Mouse (Mus musculus) layer of hippocampus, postnatal 10 days (tissue): ENCODE data around the gene Hspa5. TPM values are rescaled to one million over a fixed set of nuclear protein-coding genes. Genes with fewer than 3 reads are reported as not detected.
"Not testable (repeated sequence)": the region's sequence is repeated elsewhere in the genome, so short reads cannot be mapped to it uniquely, and the experiment has no call there.

Source experiments
- DNase-seq, 2 experiments: peaks; one replicate each; pipeline ENCODE4 v3.0.0; 2021; ENCODE audit warnings: low spot score in 2 of 2
- total RNA-seq, 2 experiments: library from RNA; stranded (reverse); gene quantifications; 2 replicates each; pipeline ENCODE4 v1.2.3; 2021

Hspa5 gene
- total RNA-seq, 2 experiments from 2014 or later, result 219 to 226 TPM

DNA sequence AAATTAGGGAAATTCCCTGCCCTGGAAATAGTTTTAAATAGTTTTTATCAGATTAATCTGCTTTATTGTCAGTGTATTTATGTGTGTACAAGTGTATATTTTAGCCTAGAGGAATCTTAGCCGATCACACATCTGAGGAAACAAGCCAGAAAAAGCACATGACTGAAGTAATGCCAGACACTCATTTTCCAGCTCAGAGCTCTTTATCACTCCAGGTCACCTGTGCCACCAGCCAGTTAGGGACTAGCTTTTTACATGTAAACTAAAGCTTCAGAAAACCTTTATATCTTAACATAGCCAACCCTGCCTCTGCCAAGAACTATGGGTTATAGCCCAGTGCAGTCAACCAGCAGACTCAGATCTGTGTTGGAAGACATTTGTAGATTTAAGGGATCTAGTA lies 33.0 kb downstream of the Hspa5 start:
- peak in 1 of 2 experiments; percentile 5 for DNase-seq

DNA sequence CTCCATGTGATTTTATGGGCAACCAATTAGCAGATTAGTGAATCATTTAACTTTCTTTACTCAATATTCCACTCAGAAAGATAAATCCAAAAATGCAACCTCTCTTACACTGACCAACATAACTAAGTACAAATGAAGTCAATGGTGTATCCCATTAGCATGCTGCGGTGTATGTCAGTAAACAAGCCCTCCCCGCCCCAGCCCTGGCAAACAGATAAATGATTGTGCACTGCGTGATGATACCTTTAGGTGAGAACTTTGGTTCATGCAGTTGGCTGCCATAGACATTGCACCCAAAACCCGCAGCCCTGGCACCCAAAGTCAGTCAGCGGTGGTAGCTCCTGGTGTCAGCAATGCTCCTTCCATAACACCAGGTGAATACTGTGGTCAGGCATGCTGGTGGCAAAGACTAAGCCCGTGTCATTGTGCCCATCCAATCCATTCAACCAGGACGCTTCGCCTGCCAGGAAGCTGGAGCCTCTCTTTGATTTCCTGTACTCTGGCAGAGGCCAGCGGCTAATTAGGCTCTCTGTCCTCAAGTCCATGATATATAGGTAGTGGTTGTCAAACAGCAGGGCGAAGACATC lies 33.7 kb downstream of the Hspa5 start:
- DNase-seq, result peak in 1 of 2 experiments; percentile 9

DNA sequence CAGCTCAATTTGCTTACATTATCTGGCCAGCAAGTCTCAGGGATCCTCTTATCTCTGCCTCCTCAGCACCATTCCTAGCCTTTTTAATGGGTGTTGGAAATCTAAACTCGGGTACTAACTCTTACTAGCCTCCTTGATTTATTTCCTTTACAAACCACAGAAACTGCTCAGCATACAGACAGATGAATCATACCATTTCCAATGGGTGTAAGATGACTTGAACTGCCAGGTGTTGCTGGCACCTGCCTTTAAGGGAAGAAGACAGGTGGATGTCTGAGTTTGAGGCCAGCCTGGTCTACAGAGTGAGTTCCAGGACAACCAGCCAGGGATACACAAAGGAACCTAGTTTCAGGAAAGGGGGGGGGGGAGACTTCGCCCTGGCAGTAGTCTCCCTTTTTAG lies 36.3 kb downstream of the Hspa5 start:
- DNase-seq, result peak in 1 of 2 experiments; percentile 4

DNA sequence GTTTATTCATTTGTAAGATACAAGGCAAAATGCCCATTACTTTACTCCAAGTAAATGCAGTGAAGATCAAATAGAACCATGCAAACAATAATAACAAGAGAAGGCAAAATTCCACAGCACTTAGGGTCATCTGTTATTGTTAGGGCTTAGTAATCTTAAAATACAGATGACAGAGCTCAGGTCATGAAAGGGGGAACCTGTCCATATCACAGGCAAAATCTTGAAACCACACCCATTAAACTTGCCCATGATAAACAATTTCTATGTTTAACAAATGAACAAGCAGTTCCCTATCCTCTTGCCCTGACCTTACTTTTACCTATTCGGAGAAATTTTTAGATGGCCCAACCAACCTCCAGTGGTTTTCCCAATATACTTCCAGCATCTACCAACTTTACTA lies 37.8 kb downstream of the Hspa5 start:
- no peak for DNase-seq

DNA sequence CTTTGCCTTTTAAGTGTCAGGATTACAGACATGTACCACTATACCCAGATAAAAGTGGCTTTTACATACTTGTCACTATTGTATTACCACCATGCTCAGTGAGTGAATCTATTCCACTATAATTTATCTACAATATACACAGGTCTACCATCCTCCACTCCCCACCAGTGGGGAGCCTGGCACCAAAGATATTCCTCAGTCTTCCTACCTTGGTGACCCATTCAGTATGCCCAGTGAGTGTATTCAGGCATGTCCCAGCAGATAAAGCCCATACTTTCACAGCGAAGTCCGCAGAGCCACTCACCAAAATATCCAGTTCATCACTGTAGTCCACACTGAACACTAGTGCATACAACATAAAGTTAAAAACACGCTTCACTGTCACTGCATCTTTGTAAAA lies 39.0 kb downstream of the Hspa5 start:
- DNase-seq, result no peak

DNA sequence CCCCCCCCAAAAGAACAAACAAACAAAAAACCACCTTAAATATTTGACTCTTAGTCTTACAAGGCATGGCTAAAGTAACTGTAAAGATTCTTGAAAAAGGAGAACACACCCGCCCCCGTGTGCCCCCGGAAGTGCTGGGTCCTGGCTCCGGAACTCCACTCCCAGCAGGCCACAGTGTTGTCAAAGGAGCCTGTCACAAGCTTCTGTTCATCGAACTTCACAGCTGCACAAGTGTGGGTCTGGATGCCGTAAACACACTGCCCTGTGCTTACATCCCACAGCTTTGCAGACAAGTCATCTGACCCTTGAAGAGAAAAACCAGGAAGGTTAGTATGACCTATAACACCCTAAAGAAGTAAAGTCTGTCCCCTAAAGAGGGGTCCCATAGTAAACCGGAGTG lies 40.9 kb downstream of the Hspa5 start:
- no peak for DNase-seq

DNA sequence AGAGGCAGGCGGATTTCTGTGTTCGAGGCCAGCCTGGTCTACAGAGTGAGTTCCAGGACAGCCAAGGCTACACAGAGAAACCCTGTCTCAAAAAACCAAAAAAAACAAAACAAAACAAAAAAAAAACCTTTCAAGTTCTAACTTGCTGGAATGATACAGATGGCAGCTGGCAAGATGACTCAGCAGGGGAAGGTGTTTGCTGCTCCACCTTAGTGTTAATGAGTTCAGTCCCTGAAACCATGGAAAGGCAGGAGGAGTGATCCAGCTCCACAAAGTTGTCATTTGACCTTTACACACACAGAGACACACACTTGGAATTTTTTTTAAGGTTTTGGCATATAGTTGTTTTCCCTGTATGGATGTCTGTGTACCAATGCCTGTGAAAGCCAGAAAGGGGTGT lies 44.1 kb downstream of the Hspa5 start:
- not testable (repeated sequence) for DNase-seq

DNA sequence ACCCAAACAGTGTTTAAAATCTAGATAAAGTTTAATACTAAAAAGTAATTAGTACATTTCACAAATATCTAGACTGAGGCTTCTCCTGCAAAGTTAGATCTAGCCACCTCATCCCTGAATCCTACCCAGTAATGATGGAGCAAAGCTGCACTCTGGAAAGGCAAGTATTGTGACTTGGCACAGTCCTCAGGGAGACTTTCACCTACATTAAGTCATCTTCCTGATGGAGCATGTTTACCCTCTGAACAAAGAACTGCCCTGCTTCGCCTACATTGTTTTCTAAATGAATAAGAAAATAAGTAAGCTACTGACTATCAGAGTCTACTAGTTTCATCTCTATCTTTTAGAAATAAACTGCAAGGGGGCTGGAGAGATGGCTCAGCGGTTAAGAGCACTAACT lies 46.7 kb downstream of the Hspa5 start:
- no peak for DNase-seq

DNA sequence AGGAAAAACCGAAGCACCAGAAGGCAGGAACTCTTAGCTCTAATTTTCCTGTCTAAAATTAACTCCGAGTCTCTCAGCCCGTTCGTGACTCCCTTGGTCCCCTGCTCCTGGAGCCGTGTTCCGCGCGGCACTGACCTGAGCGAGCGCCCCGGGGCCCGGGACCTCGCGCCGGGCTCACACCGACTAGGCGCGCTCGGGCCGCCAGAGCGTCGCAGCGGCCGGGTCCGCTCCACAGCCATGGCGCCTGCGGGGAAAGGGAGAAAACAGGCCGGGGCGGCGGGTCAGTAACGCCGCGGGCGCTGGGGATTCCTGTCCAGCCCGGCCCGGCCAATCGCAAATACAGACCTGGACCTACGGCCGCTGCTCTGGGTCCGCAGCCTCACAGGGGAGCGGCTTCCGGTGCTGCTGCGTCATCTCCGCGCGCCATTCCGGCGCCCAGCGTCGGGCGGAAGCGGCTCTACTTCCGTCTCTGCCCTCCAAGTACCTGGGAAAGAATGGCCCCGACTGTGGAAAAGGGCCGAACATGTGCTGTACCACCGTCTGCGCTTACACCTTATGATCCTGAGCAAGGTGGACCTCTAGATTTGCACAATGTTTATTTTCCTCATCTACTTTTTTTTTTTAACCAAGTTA lies 54.2 kb downstream of the Hspa5 start, which contains the start of gene Fbxw2:
Gene Fbxw2 (minus strand): TSS at position 485 of the 633 bp plus-strand sequence.
- peak; percentile 87 to 92 for DNase-seq

DNA sequence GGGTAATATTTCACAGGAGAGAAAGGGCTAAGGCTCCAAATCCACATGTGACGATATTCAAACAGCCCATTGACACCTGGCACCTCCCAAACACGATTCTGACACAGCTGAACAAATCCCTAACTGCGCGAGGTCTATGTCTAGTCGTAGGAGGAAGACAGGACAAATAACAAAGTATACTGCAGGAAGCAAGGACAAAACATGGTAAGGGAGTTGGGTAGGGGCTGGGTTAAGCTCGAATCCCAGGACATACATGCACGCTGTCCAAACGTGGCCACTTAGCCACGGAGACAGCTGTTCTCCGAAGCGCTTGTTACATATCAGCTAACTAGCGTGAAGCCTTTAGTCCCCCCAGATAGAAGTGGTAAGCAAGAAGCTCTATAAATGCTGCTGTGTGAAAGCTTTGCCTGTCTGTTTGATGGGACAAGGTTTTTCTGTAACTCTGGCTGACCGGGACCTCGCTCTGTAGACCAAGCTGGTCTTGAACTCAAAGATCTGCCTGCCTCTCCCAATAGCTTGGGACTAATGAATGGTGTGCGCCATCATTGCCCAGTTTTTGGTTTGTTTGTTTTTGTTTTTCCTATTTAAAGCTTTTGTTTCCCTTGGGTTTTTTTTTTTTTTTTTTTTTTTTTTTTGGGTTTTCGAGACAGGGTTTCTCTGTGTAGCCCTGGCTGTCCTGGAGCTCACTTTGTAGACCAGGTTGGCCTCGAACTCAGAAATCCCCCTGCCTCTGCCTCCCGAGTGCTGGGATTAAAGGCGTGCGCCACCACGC lies 54.9 kb downstream of the Hspa5 start:
- DNase-seq, result no peak

Other genes starting within 250 kb of the Hspa5 start
- gene Gapvd1, start 16.7 kb upstream of the Hspa5 start, total RNA-seq, result 100 to 1,000 TPM; 108 to 114 TPM
- 10 to 100 TPM; 23.8 to 26.1 TPM for gene Rabepk, start 27.9 kb downstream of the Hspa5 start, total RNA-seq
- gene Fbxw2, start 54.3 kb downstream of the Hspa5 start, total RNA-seq, result 10 to 100 TPM; 88.5 to 89.5 TPM
- not detected for gene Gm34653, start 61.0 kb downstream of the Hspa5 start, total RNA-seq
- gene Cutal, start 102.4 kb downstream of the Hspa5 start, total RNA-seq, result under 1 TPM; 0.27 to 0.47 TPM
- 10 to 100 TPM; 39.6 to 48.0 TPM for gene Psmd5, start 103.0 kb downstream of the Hspa5 start, total RNA-seq
- 1 to 10 TPM; 1.9 to 3.4 TPM for gene Phf19, start 142.1 kb downstream of the Hspa5 start, total RNA-seq
- gene Traf1, start 189.8 kb downstream of the Hspa5 start, total RNA-seq, result 1 to 10 TPM in 1 of 2 experiments, under 1 TPM in 1; 0.94 to 2.4 TPM